Mouse (Mus musculus) brain, embryonic 14.5 days (tissue): ENCODE results near the gene Slit3.

Experiments
- CTCF ChIP-seq: fragments of 200-500 bp; IDR thresholded peaks from 2 replicates; pipeline ENCODE4 v1.5.1; 2012; ENCODE audit warnings: inconsistent platforms, mild to moderate bottlenecking, moderate library complexity, borderline replicate concordance; ENCODE audit not compliant: insufficient read depth, insufficient read length; ENCODE audit errors: extremely low read depth
- POLR2A ChIP-seq: fragments of 200-500 bp; IDR thresholded peaks from 2 replicates; pipeline ENCODE4 v1.6.1; 2012; ENCODE audit warnings: mild to moderate bottlenecking, inconsistent platforms, borderline replicate concordance; ENCODE audit not compliant: poor library complexity, insufficient read depth, insufficient read length, severe bottlenecking; ENCODE audit errors: extremely low read depth

DNA sequence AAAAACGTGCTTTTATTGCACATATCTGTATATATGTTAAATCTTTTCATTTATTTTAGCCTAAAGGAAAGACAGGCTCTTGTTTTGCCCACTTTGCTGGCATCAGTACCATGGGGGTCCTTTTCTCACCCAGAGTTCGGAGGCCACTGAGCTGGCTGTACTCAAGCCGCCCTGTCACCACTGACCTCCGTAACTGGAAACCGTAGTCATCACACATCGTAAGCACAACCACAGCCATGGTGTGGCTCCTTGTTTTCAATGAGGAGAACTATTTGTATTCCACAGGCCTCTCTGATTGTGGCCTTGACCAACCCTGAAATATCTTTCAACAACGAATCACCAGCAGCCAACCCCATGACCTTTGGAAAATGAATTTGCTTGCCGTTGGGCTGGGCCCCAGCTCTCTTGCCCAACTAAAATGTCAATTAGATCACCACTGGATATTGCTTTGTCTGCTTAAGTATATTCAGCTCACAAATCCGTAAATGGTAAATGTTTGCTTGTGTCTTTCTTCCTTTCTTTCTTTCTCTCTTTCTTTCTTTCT is 405.3 kb downstream of the Slit3 start:
- TF ChIP-seq CTCF, result no peak
- TF ChIP-seq POLR2A, result no peak
